Mouse (Mus musculus) forebrain, postnatal 0 days (tissue): ENCODE results near the gene Heatr5b. TPM values are rescaled to one million over a fixed set of nuclear protein-coding genes. Genes with fewer than 3 reads are reported as not detected.

Experiments used
- ATAC-seq: fragments of 200-750 bp; cut with Nextera tagmentation; 2 replicates; pipeline ENCODE4 v1.8.0; 2017; ENCODE audit warnings: mild to moderate bottlenecking, moderate library complexity
- DNase-seq: peaks from one replicate; pipeline ENCODE4 v3.0.0-alpha.2; 2015
- H3K27ac ChIP-seq: fragments of 300-500 bp; sonication (generic); 2 replicates; pipeline ENCODE4 v1.5.1; 2014; ENCODE audit warnings: low read depth, mild to moderate bottlenecking, antibody characterized with exemption, low read length, moderate library complexity, mixed read lengths
- H3K27me3 ChIP-seq: fragments of 300-500 bp; sonication (generic); 2 replicates; pipeline ENCODE4 v1.6.1; 2014; ENCODE audit warnings: mild to moderate bottlenecking, low read length, mixed read lengths; ENCODE audit not compliant: insufficient read depth
- H3K36me3 ChIP-seq: fragments of 300-500 bp; sonication (generic); 2 replicates; pipeline ENCODE4 v1.6.1; 2014; ENCODE audit warnings: mild to moderate bottlenecking, moderate library complexity; ENCODE audit not compliant: insufficient read depth
- H3K4me1 ChIP-seq: fragments of 300-500 bp; sonication (generic); 2 replicates; pipeline ENCODE4 v1.6.1; 2014; ENCODE audit warnings: antibody characterized with exemption; ENCODE audit not compliant: insufficient read depth
- H3K4me2 ChIP-seq: fragments of 300-500 bp; sonication (generic); 2 replicates; pipeline ENCODE4 v1.6.1; 2014; ENCODE audit warnings: low read depth, mild to moderate bottlenecking, moderate library complexity
- H3K4me3 ChIP-seq: fragments of 300-500 bp; sonication (generic); 2 replicates; pipeline ENCODE4 v1.5.1; 2014; ENCODE audit warnings: low read depth, low read length, mixed read lengths
- H3K9ac ChIP-seq: fragments of 300-500 bp; sonication (generic); 2 replicates; pipeline ENCODE4 v1.6.1; 2014; ENCODE audit warnings: mild to moderate bottlenecking
- H3K9me3 ChIP-seq: fragments of 300-500 bp; sonication (generic); 2 replicates; pipeline ENCODE4 v1.6.1; 2016; ENCODE audit warnings: low read length
- CTCF ChIP-seq: sonication (generic); IDR thresholded peaks from 2 replicates; pipeline ENCODE4 v1.5.1; 2016; ENCODE audit warnings: antibody characterized with exemption, control low read depth, low read depth
- WGBS: fragments of 180-500 bp; shearing (Covaris S2); extraction: QIAGEN DNeasy Blood & Tissue Kit; methylation state at CpG from one replicate; pipeline ENCODE4 v1.1.7; 2014; 5-methylcytosine and 5-hydroxymethylcytosine counted together
- polyA plus RNA-seq: library from polyadenylated mRNA; unstranded; fragments of >200 nt; fragmentation: Nextera tagmentation; extraction: Ambion mirVana; gene quantifications from 2 replicates; pipeline ENCODE4 v1.2.1, GENCODE M21; 2015
- total RNA-seq: library from RNA; depleted of rRNA; stranded (reverse); fragments of >200 nt; gene quantifications from 2 replicates; pipeline ENCODE4 v1.2.3, GENCODE M21; 2014; rRNA removed

The Heatr5b gene
- total and polyA plus RNA-seq, 2 experiments from 2014 or later = 10.4 to 49.6 TPM

DNA sequence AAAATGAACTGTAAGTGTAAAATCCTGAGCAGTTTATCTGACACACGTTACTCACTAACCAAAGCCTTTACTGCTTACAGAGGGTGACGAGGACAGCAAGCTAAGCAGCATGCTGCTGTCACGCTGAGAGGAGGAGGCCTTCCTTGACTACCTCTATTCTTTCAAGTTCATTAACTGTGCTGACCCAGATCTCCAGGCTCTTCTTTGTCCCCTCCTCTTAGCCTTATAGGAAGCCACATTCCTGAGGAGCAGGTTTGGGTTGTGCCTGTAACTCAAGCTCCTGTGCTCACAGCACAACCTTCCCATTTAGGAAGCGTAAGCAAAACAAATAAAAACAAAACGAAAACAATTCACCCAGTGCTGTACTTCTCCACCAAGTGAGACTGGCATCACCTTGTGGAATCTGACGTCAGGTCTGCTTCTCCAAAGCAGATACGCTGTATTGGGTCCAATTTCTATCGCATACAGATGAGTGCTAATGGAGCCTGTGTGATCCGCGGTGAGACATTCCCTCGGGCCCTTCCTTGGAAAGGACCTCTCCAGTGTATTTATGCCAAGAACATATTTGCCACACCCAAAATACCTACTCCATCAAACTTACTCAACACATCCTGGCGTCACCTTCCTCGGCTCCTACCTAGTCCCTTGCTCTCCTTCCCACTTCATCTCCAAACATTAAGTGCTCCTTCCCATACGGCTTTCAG lies 108.3 kb downstream of the Heatr5b start:
- Histone ChIP-seq H3K36me3 (no peaks in the 10 kb centered on the region), H3K9me3 (no peaks in the 10 kb centered on the region), H3K27ac (no peak overlapping the region), H3K4me3 (no peak overlapping the region), H3K27me3 (no peaks in the 10 kb centered on the region), H3K4me1 (no peaks in the 10 kb centered on the region), H3K4me2 (no peak overlapping the region), H3K9ac (no peak overlapping the region)
- 74% methylated on average over 14 of the region's 14 CpGs for WGBS
- DNase-seq = no peak
- no peak for ATAC-seq
- TF ChIP-seq CTCF = no peak

DNA sequence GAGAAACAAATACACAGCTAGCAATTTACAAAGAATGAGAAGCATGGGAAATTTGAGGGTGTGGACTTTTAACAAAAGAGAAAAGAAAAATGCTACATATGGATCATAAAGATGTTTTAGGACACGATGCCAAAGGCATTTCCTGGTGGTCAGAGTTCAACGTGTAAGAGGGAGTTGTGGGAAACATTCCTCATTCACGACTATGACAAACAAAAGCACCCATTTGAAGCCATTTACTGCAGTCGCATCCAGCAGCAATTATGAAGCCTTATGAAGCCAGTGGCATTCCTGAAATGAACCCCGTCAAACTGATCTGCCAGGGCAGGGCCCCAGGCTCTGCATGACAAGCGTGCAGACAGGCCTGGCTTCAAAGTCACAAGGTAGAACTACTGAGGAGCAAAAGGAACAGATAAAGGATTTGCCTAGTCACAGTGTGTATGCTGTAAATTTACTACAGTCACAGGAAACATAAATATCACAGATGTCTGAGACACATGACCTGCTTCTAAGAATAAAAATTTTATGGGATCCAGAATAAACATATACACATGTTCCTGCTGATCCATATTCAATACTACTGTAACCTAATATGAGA lies 110.6 kb downstream of the Heatr5b start:
- Histone ChIP-seq H3K4me3 (no peak overlapping the region), H3K9me3 (no peaks in the 10 kb centered on the region), H3K27me3 (no peaks in the 10 kb centered on the region), H3K4me1 (no peaks in the 10 kb centered on the region), H3K4me2 (no peak overlapping the region), H3K9ac (no peak overlapping the region), H3K36me3 (no peaks in the 10 kb centered on the region), H3K27ac (no peak overlapping the region)
- no peak for DNase-seq
- TF ChIP-seq CTCF = no peak
- no peak for ATAC-seq
- WGBS = 75% methylated on average over 6 of the region's 6 CpGs

DNA sequence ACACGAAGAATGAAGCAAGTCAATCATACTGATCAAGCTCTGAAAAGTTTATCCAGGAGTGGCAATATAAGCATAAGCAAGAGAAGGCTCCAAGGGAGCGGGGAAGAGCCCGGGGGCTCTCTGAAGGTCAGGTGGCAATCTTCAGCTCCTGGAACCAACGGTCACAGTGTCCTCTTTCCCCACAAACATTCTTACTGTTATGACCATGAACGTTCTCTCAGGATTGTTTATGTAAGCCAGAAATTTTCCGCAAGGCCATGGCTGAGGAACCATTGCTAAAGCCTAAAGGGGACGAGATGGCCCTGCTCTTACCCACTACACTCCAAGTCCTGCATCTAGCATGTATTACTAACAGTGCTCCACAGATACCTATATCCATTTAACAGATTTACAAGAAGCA lies 113.5 kb downstream of the Heatr5b start:
- Histone ChIP-seq H3K36me3 (peaks cover 6% of the 10 kb centered on the region; the same call in 1 of the 2 replicates), H3K4me1 (no peaks in the 10 kb centered on the region), H3K27ac (no peak overlapping the region), H3K9ac (no peak overlapping the region), H3K4me3 (no peak overlapping the region), H3K9me3 (no peaks in the 10 kb centered on the region), H3K27me3 (no peaks in the 10 kb centered on the region), H3K4me2 (no peak overlapping the region)
- 93% methylated on average over 7 of the region's 7 CpGs for WGBS
- ATAC-seq (no peak), DNase-seq (no peak)
- no peak for TF ChIP-seq CTCF

DNA sequence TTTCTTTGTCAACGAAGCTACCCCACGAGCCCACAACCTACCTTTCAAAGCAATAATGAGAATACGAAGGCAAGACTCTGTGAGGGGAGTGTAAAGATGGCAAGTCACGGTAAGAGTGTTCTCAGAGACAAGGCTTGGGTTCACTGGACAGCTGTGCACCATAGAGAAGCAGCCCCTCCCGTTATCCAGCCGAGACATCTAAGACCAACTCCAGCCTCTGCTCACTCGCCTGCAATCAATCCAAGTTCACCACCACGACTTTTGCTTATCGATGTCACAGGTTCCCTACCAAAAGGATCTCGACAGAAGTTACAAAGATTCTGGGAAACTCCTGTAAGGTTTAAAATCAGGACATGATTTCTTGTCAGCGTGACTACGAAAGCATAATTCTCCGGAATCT lies 116.1 kb downstream of the Heatr5b start:
- no peak overlapping the region for H3K4me3 ChIP-seq
- no peaks in the 10 kb centered on the region for H3K27me3 ChIP-seq
- ATAC-seq (no peak), DNase-seq (no peak)
- H3K9ac ChIP-seq = no peak overlapping the region
- H3K9me3 ChIP-seq = no peaks in the 10 kb centered on the region
- H3K4me2 ChIP-seq = no peak overlapping the region
- peaks cover 6% of the 10 kb centered on the region; the same call in 1 of the 2 replicates for H3K36me3 ChIP-seq
- H3K4me1 ChIP-seq = no peaks in the 10 kb centered on the region
- TF ChIP-seq CTCF = no peak
- no peak overlapping the region for H3K27ac ChIP-seq
- WGBS = 96% methylated on average over 13 of the region's 13 CpGs

DNA sequence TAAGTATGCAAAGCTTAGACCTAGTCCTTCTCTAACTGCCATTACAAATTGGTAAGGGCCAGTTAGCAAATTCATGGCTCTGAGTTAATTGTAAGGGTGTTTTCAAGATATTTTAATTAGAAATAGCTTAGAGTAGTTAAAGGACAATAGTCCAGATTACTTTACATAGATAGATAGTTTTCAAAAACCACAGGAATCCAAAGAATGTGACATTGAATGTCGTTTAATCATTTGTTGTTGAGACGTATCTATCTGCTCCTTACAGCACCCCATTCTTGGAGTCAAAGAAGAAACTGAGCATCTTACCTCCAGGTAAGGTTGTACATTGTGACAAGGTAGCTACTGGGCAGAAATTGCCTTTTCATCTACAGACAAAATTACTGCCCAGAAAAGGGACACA lies 124.9 kb downstream of the Heatr5b start:
- Histone ChIP-seq H3K27me3 (no peaks in the 10 kb centered on the region), H3K4me1 (no peaks in the 10 kb centered on the region), H3K9me3 (no peaks in the 10 kb centered on the region), H3K36me3 (no peaks in the 10 kb centered on the region), H3K4me3 (no peak overlapping the region), H3K27ac (no peak overlapping the region), H3K4me2 (no peak overlapping the region), H3K9ac (no peak overlapping the region)
- ATAC-seq (no peak), DNase-seq (no peak)
- 66% methylated on average over 2 of the region's 2 CpGs for WGBS
- TF ChIP-seq CTCF = no peak

DNA sequence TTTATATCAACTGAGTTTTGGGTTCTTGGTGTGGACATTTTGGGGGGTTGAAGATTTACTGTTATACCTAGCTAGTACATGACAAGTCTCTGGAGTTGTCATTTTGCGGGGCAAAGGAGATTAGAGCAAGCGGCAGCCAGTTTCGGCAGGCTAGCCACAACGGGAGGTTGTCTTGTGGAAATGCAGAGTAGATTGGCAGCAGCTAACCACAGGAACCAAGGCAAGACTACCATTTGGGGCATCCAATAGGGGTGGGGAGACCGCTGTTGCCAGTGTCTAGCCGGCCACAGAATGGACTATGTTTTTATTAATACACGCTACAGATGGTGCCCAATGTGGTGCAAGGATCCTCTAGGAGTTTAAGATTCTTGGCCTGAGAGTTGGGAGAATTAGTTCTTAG lies 126.7 kb downstream of the Heatr5b start:
- TF ChIP-seq CTCF = no peak
- 87% methylated on average over 7 of the region's 7 CpGs for WGBS
- ATAC-seq = no peak

DNA sequence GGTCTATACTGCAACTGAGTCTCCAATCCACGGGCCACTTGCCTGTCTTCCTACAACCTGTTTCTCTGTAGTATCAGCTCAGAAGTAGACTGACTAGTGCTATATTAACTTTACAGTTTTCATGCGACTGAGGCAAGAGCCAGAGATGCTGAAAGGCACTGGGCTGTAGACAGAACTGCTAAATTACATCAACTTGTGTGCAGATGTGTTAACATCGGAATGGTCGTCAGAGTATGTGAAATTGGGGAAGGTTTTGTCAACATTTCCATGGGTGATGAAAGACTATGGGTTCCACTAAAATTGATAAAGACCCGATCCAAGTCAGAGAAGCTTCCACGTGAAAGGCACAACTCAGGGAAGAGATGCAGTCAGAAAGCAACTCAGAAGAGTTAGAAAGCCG lies 132.2 kb downstream of the Heatr5b start:
- H3K36me3 ChIP-seq = no peaks in the 10 kb centered on the region
- no peak overlapping the region for H3K4me2 ChIP-seq
- DNase-seq (no peak), ATAC-seq (no peak)
- no peak overlapping the region for H3K27ac ChIP-seq
- H3K27me3 ChIP-seq = no peaks in the 10 kb centered on the region
- no peaks in the 10 kb centered on the region for H3K9me3 ChIP-seq
- no peak overlapping the region for H3K9ac ChIP-seq
- H3K4me3 ChIP-seq = no peak overlapping the region
- no peak for TF ChIP-seq CTCF
- H3K4me1 ChIP-seq = no peaks in the 10 kb centered on the region
- WGBS = 94% methylated on average over 7 of the region's 7 CpGs

More for the DNA sequence above, 126.7 kb downstream of the Heatr5b start:
- Histone ChIP-seq H3K4me3 (no peak overlapping the region), H3K27me3 (no peaks in the 10 kb centered on the region), H3K4me2 (no peak overlapping the region), H3K9me3 (no peaks in the 10 kb centered on the region), H3K27ac (no peak overlapping the region), H3K9ac (no peak overlapping the region), H3K4me1 (no peaks in the 10 kb centered on the region), H3K36me3 (no peaks in the 10 kb centered on the region)
- DNase-seq = no peak

Other genes with a start within 250 kb of the Heatr5b start
- gene Strn, start 98.2 kb downstream of the Heatr5b start, total RNA-seq = 21.9 and 23.1 TPM in 2 replicates
- gene Strn, start 98.2 kb downstream of the Heatr5b start, polyA plus RNA-seq = 2.1 and 4.2 TPM in 2 replicates
- 25.7 and 26.2 TPM in 2 replicates for gene Gpatch11, start 203 bp upstream of the Heatr5b start, total RNA-seq
- 52.3 and 53.8 TPM in 2 replicates for gene Gpatch11, start 203 bp upstream of the Heatr5b start, polyA plus RNA-seq
- gene Eif2ak2, start 47.2 kb upstream of the Heatr5b start, total RNA-seq = 2.8 and 5.4 TPM in 2 replicates
- 1.7 and 3.6 TPM in 2 replicates for gene Eif2ak2, start 47.2 kb upstream of the Heatr5b start, polyA plus RNA-seq
- not detected in 2 replicates for gene Sult6b1, start 71.6 kb upstream of the Heatr5b start, total RNA-seq
- not detected in 2 replicates for gene Sult6b1, start 71.6 kb upstream of the Heatr5b start, polyA plus RNA-seq
- 40.1 and 44.6 TPM in 2 replicates for gene Cebpzos, start 81.1 kb upstream of the Heatr5b start, total RNA-seq
- gene Cebpzos, start 81.1 kb upstream of the Heatr5b start, polyA plus RNA-seq = 127 and 147 TPM in 2 replicates
- 31.9 and 32.2 TPM in 2 replicates for gene Cebpz, start 101.7 kb upstream of the Heatr5b start, total RNA-seq
- 49.8 and 50.0 TPM in 2 replicates for gene Cebpz, start 101.7 kb upstream of the Heatr5b start, polyA plus RNA-seq
- gene Ndufaf7, start 101.8 kb upstream of the Heatr5b start, total RNA-seq = 32.5 and 32.7 TPM in 2 replicates
- 49.9 and 66.4 TPM in 2 replicates for gene Ndufaf7, start 101.8 kb upstream of the Heatr5b start, polyA plus RNA-seq
- 28.2 and 29.7 TPM in 2 replicates for gene Prkd3, start 185.5 kb upstream of the Heatr5b start, total RNA-seq
- 8.6 and 9.6 TPM in 2 replicates for gene Prkd3, start 185.5 kb upstream of the Heatr5b start, polyA plus RNA-seq
- gene Qpct, start 216.5 kb upstream of the Heatr5b start, total RNA-seq = 24.8 and 26.3 TPM in 2 replicates
- 21.5 and 26.5 TPM in 2 replicates for gene Qpct, start 216.5 kb upstream of the Heatr5b start, polyA plus RNA-seq